Mouse (Mus musculus) layer of hippocampus, adult 2 months (tissue): Measurements from ENCODE around the gene Tead3. TPM values are rescaled to one million over a fixed set of nuclear protein-coding genes. Genes with fewer than 3 reads are reported as not detected.
"Not testable (repeated sequence)": the region's sequence is repeated elsewhere in the genome, so short reads cannot be mapped to it uniquely, and the experiment has no call there.

Experiments used
- DNase-seq, 2 experiments: peaks; one replicate each; pipeline ENCODE4 v3.0.0; 2022; ENCODE audit warnings: low spot score in 2 of 2
- H3K27ac ChIP-seq: fragments of 200-600 bp; 2 replicates; pipeline ENCODE4 v1.8.1; 2022
- H3K4me3 ChIP-seq: fragments of 200-600 bp; 2 replicates; pipeline ENCODE4 v1.8.1; 2022; ENCODE audit warnings: mild to moderate bottlenecking
- CTCF ChIP-seq: fragments of 200-600 bp; conservative IDR thresholded peaks from 2 replicates; pipeline ENCODE4 v1.8.1; 2022; ENCODE audit warnings: antibody characterized with exemption, mild to moderate bottlenecking, moderate library complexity
- total RNA-seq, 2 experiments: library from RNA; stranded (reverse); gene quantifications; 2 replicates each; pipeline ENCODE4 v1.2.3; 2021

Gene Tead3
- total RNA-seq, 2 experiments from 2014 or later, result 3.0 to 3.2 TPM

DNA sequence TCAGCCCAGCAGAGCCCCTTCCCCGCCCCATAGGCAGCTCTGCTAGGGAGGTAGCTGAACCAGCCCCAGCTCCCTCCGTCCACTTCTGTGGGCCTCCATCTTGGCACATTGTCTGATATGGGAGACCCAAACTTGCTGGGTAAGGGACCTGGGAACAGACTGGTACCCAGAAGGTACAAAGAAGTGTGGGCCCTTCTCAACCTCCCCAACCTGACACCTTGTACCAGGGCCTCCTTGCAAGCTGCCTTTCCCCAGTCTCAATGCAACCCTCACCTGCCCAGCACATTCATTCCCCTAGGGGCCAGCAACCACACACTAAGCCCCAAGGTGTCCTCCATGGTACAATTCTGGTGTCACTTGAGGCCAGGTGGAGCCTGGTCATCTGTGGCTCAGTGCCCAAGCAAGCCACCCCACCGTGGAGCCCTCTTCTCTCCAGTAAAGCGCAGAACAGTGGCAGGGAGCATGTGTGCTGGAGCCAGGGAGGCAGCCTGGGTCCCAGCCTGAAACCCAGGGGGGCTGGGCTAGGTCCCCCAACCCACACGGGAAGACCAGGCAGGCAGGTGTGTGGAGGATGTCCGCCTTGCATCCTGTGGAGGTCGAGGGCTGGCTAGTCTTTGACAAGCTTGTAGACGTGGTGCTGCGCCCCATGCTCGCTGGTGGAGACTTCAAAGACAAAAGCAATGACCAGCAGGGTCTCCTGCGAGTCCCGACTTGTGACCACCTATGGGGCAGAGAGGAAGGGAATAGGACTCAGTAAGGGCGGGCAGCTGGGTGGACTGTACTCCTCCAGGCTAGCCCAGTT lies 18.3 kb downstream of the Tead3 start:
- DNase-seq, result no peak
- Histone ChIP-seq H3K4me3 (no peak overlapping the region), H3K27ac (no peak overlapping the region)
- TF ChIP-seq CTCF, result no peak

DNA sequence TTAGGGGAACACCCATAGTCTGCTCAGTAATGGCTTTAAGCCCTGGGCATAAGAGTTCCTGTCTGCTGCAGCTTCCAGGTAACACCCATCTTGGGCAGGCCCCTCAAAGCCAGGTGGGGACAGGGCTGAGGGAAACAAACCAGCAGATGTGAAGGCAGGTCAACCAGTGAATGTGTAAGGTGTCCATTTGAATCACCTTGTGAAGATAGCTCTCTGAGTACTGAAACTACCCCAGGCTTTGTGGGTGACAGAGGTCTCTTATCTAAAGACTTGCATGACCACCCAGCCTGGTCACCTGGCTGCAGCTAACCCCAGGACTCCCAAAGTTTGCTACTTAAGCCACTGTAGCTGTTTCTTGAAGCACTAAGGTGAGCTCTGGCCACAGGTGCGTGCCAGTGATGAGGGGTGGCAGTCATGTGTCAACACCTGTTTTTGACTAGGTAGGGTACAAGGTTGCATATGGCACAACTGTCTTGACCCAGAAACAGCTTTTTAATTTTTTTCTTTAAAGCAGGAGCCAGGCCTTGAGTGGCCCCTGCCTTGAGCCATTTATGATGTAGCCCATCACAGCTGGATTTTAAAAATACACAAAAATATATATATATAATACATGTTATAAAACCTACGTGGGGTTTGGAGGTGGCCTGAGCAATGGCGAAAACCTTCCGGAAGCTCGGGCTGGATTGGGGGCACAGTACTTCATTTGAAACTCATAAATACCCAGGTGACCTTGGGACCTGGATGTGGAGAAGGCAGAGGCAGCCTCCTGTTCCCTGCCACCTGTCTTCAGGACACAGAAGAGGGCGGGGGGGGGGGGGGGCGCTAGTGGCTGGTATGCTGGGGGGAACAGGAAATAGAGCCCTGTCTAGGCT lies 19.1 kb downstream of the Tead3 start:
- H3K4me3 ChIP-seq, result no peak overlapping the region
- TF ChIP-seq CTCF, result no peak
- DNase-seq, result no peak
- H3K27ac ChIP-seq, result no peak overlapping the region

DNA sequence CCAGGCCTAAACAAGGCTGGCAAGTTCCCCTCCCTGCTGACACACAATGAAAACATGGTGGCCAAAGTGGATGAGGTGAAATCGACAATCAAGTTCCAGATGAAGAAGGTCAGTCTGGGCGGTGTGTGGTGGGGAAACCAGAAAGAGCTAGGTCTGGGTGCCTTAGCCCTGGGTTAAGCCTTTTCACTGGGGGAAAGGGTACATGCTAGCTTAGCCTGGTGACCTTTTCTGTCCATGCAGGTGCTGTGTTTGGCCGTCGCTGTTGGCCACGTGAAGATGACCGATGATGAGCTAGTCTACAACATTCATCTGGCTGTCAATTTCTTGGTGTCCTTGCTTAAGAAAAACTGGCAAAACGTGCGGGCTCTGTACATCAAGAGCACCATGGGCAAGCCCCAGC lies 20.0 kb downstream of the Tead3 start:
- not testable (repeated sequence) for H3K4me3 ChIP-seq, DNase-seq, H3K27ac ChIP-seq

DNA sequence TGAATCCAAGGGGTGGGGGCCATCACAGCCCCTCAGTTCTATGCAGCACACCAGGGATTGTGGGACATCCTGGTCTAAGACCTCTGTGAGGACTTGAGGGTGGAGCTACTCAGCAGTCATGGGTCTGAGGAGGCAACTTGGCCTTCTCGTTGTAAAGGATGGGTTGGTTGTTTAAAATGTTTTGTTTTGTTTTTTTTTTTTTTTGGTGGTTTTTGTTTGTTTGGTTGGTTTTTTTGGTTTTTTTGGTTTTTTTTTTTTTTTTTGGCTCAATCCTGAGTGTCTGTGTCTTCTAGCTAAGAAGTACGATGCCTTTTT lies 20.4 kb downstream of the Tead3 start:
- no peak for TF ChIP-seq CTCF
- Histone ChIP-seq H3K27ac (no peak overlapping the region), H3K4me3 (no peak overlapping the region; the same call in 1 of the 2 replicates)

DNA sequence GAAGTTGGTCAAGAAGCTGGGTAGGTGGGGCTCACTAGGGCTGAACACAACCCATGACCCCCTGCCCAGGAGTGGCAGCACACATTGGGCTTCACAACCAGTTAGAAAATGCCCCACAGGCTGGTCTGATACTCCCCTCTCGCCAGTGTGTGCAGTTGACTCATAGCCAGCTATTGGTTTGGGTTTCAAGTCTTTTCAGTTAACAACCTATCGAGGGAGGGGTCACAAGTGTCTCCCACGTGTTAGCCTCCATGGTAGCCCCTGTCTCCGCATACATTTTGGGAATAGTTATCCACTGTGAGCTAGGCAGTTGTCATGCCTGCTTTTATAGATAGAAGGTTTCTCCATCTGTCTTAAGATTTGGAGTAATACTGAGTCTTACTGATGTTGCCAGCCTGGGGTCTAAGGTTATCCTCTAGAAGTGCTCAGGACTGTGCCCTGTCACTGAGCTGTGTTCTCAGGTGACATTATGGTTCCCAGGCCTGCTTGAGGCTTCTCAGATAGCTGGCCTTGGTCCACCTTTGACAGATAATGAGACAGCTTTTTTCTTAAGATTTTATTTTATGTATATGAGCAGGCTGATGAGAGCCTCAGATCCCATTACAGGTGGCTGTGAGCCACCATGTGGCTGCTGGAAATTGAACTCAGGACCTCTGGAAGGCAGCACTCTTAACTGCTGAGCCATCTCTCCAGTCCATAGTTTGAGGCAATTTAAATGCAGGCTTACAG lies 20.9 kb downstream of the Tead3 start:
- TF ChIP-seq CTCF, result no peak
- no peak for DNase-seq
- H3K4me3 ChIP-seq, result peak overlapping the region; percentile 89
- peak overlapping the region; percentile 96; the same call in 1 of the 2 replicates for H3K27ac ChIP-seq

More for the DNA sequence above, 20.4 kb downstream of the Tead3 start:
- DNase-seq, result no peak

DNA sequence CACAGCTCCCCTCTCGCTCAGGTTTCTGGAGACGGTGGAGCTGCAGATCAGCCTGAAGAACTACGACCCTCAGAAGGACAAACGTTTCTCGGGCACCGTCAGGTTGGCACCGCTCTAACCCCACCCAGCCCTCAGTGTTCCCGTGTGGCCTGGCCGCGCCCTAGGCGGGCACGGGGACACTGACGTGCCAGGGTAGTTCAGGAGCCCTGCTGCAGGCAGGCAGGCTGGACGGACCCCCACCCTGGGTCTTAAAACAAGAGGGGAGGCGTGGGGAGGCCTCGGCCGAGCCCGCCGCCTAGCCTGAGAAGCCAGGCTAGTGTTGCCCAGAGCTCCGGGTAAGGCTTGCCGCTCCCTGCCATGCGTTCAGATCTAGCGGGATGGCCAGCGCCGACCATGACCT lies 21.7 kb downstream of the Tead3 start:
- DNase-seq, result no peak

DNA sequence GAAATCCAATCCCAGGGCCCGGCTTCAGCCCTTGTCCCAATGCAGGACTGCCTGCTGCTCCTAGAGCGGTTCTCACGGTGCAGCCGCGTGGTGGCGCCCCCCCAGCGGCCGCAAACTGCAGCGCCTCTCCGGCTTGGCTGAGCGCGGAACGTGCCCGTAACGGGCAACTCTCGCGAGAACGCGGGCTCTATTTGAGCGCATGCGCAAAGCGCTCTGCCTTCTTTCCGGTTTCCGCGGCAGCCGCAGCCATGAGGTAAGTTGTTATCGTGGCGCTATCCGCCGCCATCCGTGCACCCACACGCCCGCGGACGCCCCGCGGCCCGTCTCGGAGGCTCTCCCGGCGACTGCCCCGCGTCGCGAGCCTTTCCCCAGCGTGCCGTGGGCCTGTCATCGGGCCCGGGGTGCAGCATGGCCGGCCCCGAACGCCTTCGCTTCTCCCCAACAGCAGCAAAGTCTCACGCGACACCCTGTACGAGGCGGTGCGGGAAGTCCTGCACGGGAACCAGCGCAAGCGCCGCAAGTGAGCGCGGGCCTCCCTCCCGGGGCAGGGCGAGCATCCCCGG lies 22.2 kb downstream of the Tead3 start, which contains the start of gene Rpl10a:
TSS of gene Rpl10a (plus strand) at position 106 of the 563 bp plus-strand sequence.
- H3K4me3 ChIP-seq, result peak within 1 kb of the TSS; percentile 89
- peak within 1 kb of the TSS; percentile 96 for H3K27ac ChIP-seq
- peak; percentile 96 to 97 for DNase-seq
- peak; percentile 97 for TF ChIP-seq CTCF

More for the DNA sequence above, 21.7 kb downstream of the Tead3 start:
- Histone ChIP-seq H3K4me3 (peak overlapping the region; percentile 89), H3K27ac (peak overlapping the region; percentile 96)
- TF ChIP-seq CTCF, result no peak

DNA sequence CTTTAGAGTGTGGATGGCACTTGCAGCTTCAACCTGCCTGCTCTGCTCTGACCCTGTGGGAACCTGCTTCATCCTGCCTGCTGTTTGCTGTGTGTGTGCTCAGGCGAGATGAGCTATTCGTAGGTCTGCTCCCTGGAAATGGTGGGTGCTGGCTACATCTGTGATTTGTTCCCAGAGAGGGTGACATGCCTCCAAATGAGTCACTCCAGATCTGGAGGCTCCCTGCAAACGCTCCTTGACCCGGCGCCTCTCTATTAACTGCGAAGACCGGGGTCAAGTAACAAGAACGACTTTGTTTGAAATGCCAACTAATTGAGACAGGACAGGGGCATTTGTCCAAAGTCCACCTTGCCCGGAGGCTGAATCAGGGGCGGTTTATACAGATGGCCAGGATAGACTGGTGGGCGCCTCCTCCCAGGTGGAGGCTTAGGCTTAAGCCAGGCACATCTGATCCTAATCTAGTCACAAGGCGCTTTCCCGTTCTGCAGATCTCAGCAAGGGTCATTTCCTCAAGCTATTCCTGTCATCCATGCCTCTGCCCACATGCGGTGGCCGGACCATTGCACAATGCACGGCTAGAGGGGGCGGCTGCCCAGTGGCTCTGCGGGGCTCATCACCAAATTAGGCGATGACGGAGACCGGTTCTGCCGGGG lies 22.8 kb downstream of the Tead3 start:
- peak overlapping the region; percentile 89 for H3K4me3 ChIP-seq
- DNase-seq, result peak; percentile 48 to 50
- H3K27ac ChIP-seq, result peak overlapping the region; percentile 96
- no peak for TF ChIP-seq CTCF

DNA sequence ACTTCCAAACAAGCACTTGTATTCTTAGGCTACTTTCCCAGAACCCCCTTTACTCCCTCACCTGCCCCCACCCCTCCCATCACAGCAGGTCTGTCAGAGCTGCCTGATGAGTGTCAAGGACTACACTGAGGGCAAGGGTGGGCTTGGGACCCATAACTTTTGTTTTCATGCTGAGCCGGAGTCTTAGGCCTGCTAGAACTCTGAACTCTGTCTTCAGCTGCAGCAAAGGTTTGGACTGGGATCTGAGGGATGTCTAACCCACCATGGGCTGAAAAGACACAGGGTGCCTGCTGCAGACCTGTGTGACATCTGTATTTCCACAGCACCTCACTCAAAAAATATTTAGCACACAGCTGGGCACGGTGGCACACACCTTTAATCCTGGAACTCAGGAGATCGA lies 23.7 kb downstream of the Tead3 start:
- Histone ChIP-seq H3K27ac (peak overlapping the region; percentile 96), H3K4me3 (no peak overlapping the region)
- DNase-seq, result no peak
- TF ChIP-seq CTCF, result no peak

DNA sequence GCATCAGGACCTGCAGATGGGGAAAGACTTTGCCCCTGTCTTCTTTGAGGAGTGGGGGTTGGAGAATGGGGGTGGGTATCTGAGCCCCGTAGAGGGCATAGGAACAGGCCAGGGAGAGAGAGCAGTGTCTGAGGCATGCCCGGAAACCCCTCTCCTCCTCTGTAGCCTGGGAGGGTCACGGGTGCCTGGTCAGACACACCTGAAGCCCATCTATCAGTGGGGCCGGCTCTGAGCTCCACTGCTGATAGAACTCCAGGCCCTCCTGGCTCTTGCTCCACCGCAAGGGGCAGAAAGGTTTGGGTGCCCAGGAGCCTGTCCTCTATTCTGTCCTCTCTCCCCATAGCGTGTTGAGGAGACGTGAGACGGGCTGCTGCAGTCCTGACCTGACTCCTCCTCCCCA lies 24.9 kb downstream of the Tead3 start:
- Histone ChIP-seq H3K27ac (no peak overlapping the region), H3K4me3 (no peak overlapping the region)
- TF ChIP-seq CTCF, result no peak
- DNase-seq, result no peak

DNA sequence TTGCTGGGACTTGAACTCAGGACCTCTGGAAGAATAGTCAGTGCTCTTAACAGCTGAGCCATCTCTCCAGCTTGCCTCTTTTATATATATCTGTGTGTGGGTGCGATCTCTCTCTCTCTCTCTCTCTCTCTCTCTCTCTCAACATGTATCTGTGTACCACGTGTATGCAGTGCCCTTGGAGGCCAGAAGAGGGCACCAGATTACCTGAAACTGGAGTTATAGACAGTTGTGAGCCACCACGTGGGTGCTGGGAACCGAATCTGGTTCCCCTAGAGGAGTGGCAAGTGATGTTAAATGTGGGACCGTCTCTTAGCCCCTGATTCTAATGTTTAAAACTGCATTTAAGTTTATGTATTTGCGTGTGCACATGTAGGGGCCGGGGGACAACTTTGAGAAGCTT lies 26.2 kb downstream of the Tead3 start:
- not testable (repeated sequence) for DNase-seq, H3K27ac ChIP-seq, H3K4me3 ChIP-seq
- TF ChIP-seq CTCF, result peak; percentile 41

DNA sequence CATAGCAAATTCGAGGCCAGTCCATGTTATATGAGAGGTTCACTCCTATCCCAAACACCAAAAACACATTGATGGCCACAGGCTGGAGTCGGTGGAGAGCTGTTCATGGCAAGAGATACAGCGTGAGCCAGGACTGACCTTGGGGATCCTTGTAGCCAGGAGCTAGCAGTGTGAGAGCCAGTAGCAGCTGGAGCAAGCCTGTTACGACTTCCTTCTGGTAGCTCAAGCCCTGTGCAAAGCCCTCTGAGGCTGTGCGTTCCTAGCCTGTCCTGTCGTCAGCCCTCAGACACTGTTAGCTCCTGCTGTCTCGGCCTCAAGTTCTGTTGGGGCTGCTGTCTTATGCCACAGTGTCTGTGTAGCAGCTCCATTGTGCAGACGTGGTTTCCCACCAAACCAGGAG lies 26.8 kb downstream of the Tead3 start:
- Histone ChIP-seq H3K4me3 (no peak overlapping the region), H3K27ac (no peak overlapping the region)
- no peak for TF ChIP-seq CTCF
- no peak for DNase-seq
